Mouse (Mus musculus) neural tube, embryonic 11.5 days (tissue): ENCODE results near the gene Churc1. TPM values are rescaled to one million over a fixed set of nuclear protein-coding genes. Genes with fewer than 3 reads are reported as not detected.
"Not testable (repeated sequence)": the region's sequence is repeated elsewhere in the genome, so short reads cannot be mapped to it uniquely, and the experiment has no call there.

Experiments
- ATAC-seq: fragments of 200-750 bp; cut with Nextera tagmentation; 2 replicates; pipeline ENCODE4 v1.8.0; 2017; ENCODE audit warnings: moderate number of reproducible peaks, mild to moderate bottlenecking, moderate TSS enrichment, moderate library complexity; ENCODE audit not compliant: insufficient read depth, low FRiP score, low TSS enrichment
- DNase-seq: peaks from one replicate; pipeline ENCODE4 v3.0.0-alpha.2; 2015; ENCODE audit warnings: low spot score
- H3K27ac ChIP-seq: fragments of 300-500 bp; sonication (generic); 2 replicates; pipeline ENCODE4 v1.5.1; 2014; ENCODE audit warnings: low read depth, mild to moderate bottlenecking, low read length
- H3K27me3 ChIP-seq: fragments of 300-500 bp; sonication (generic); 2 replicates; pipeline ENCODE4 v1.6.1; 2014; ENCODE audit warnings: mild to moderate bottlenecking, low read length, mixed read lengths; ENCODE audit not compliant: control insufficient read depth, insufficient read depth
- H3K36me3 ChIP-seq: fragments of 300-500 bp; sonication (generic); 2 replicates; pipeline ENCODE4 v1.6.1; 2014; ENCODE audit warnings: mild to moderate bottlenecking, low read length, moderate library complexity, mixed read lengths; ENCODE audit not compliant: control insufficient read depth, insufficient read depth
- H3K4me1 ChIP-seq: fragments of 300-500 bp; sonication (generic); 2 replicates; pipeline ENCODE4 v1.6.1; 2014; ENCODE audit warnings: low read length, mixed read lengths; ENCODE audit not compliant: control insufficient read depth, insufficient read depth
- H3K4me2 ChIP-seq: fragments of 300-500 bp; sonication (generic); 2 replicates; pipeline ENCODE4 v1.6.1; 2014; ENCODE audit warnings: low read depth, mild to moderate bottlenecking, moderate library complexity
- H3K4me3 ChIP-seq: fragments of 300-500 bp; sonication (generic); 2 replicates; pipeline ENCODE4 v1.5.1; 2014; ENCODE audit warnings: low read depth, low read length
- H3K9ac ChIP-seq: fragments of 300-500 bp; sonication (generic); 2 replicates; pipeline ENCODE4 v1.6.1; 2014; ENCODE audit warnings: mild to moderate bottlenecking, low read length
- H3K9me3 ChIP-seq: fragments of 300-500 bp; sonication (generic); 2 replicates; pipeline ENCODE4 v1.6.1; 2016; ENCODE audit warnings: low read length; ENCODE audit not compliant: control insufficient read depth
- WGBS: fragments of 180-500 bp; shearing (Covaris S2); extraction: QIAGEN DNeasy Blood & Tissue Kit; methylation state at CpG from one replicate; pipeline ENCODE4 v1.1.7; 2014; 5-methylcytosine and 5-hydroxymethylcytosine counted together
- polyA plus RNA-seq: library from polyadenylated mRNA; unstranded; fragments of >200 nt; fragmentation: Nextera tagmentation; extraction: Ambion mirVana; gene quantifications from 2 replicates; pipeline ENCODE4 v1.2.1, GENCODE M21; 2014

The Churc1 gene
- polyA plus RNA-seq, 1 experiment from 2014 or later: 105 TPM

DNA sequence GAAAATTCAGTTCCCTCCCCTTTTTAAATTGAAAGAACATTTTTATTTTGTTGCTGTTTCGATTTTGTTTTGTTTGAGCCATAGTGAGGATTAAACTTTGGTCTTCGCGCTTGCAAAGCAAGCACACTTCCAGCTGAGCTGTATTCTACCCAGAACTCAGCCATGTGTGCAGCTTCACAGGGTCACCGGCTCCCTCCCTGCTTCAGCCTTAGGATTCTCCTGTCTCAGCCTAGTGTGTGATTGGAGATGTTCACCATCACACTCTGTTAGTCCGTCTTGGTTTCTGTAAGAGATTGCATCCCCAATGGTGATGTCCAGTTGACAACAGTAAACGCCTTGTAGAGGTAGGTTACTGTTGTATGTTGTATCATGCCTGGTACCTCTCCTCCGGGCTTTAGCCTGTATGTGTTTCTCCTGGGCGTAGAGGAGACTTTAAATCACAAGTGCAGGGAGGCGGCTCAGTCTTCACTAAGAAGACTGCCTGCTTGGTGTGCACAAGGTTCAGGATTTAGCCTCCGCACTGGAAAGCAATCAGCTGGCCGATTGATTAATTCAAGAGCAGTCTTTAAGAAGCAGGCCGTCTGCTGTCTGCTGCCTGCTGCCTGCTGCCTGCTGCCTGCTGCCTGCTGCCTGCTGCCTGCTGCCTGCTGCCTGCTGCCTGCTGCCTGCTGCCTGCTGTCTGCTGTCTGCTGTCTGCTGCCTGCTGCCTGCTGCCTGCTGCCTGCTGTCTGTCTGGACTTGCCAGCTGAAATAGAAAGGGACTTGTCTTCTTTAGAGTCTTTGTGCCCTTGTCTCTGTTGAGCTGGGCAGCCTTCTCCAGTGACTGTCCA is 15.5 kb downstream of the Churc1 start:
- no peaks in the 10 kb centered on the region for H3K9me3 ChIP-seq
- DNase-seq (no peak), ATAC-seq (no peak)
- no peaks in the 10 kb centered on the region for H3K4me1 ChIP-seq
- no peak overlapping the region for H3K4me2 ChIP-seq
- H3K9ac ChIP-seq: no peak overlapping the region
- H3K36me3 ChIP-seq: no peaks in the 10 kb centered on the region
- no peak overlapping the region for H3K4me3 ChIP-seq
- 76% methylated on average over 12 of the region's 12 CpGs for WGBS
- H3K27me3 ChIP-seq: no peaks in the 10 kb centered on the region
- no peak overlapping the region for H3K27ac ChIP-seq

- H3K27ac ChIP-seq: no peak overlapping the region
- WGBS: 74% methylated on average over 10 of the region's 10 CpGs
These were observed 18.8 kb downstream of the Churc1 start for GRCm38 (mm10) chr12:76784056-76784619.

DNA sequence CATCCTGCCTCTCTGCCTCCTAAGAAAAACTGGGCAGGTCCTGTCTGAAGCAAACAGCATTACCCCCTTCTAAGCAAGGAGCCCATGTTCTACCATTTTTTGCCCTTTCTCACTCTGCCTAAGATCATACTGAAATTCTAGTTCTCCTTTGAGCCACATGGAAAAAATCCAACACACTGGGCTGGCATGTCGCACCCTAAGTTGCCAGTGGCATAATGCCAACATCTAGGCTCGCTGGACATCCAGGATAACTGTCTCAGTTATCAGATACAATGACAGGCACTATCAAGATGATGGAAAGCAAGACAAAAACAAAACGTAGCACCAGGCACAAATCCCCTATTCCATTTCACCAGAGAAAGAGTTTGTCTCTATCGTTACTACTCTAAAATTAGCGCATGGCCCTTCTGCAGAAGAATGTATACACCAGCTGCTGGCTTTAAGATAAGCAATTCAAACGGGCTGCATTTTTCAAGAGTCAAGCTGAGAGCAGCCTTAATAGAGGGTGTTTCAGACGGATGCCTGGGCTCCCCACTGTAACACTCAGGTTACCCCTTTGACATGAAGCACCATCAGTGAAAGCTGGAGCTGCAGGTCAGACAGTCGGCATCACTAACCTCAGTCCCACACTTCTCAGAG is 25.2 kb downstream of the Churc1 start:
- Histone ChIP-seq H3K9me3 (no peaks in the 10 kb centered on the region), H3K27ac (no peak overlapping the region), H3K4me1 (no peaks in the 10 kb centered on the region), H3K4me3 (no peak overlapping the region), H3K4me2 (no peak overlapping the region), H3K9ac (no peak overlapping the region), H3K36me3 (no peaks in the 10 kb centered on the region), H3K27me3 (no peaks in the 10 kb centered on the region)
- DNase-seq (no peak), ATAC-seq (no peak)
- WGBS: 80% methylated on average over 8 of the region's 8 CpGs

More at GRCm38 (mm10) chr12:76784056-76784619, 18.8 kb downstream of the Churc1 start:
- no peak overlapping the region for H3K9ac ChIP-seq
- no peak overlapping the region for H3K4me2 ChIP-seq
- H3K9me3 ChIP-seq: no peaks in the 10 kb centered on the region
- ATAC-seq (no peak), DNase-seq (no peak)
- H3K27me3 ChIP-seq: no peaks in the 10 kb centered on the region
- no peaks in the 10 kb centered on the region for H3K36me3 ChIP-seq
- H3K4me3 ChIP-seq: no peak overlapping the region
- H3K4me1 ChIP-seq: no peaks in the 10 kb centered on the region

GRCm38 (mm10) chr12:76792540-76792939 is 27.2 kb downstream of the Churc1 start:
- H3K4me2 ChIP-seq, ATAC-seq, H3K4me3 ChIP-seq, H3K36me3 ChIP-seq, H3K9ac ChIP-seq, H3K9me3 ChIP-seq, DNase-seq, H3K27ac ChIP-seq, H3K27me3 ChIP-seq, H3K4me1 ChIP-seq: not testable (repeated sequence)
- 51% methylated on average over 14 of the region's 14 CpGs for WGBS

DNA sequence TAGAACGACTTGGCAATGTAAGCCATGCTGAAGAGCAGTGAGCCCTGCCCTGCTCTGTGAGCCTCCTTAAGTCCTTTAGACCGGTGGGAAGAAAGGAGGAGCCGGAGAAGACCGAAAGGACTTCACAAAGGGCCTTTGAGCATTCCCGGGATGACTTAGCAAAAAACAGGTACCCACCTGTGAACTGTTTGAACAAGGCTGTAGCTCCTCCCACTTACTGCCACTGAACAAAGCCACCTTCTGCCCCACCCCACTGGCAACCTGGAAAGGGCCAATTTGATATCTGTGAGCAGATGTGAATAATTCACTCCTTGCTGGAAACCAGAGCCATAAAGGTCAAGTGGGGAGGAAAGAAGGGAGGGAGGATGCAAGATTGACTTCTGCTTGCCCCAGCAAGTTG is 30.0 kb downstream of the Churc1 start, which contains the start of gene Gpx2:
TSS of gene Gpx2 (minus strand) at position 205 of the 400 bp plus-strand sequence.
- Histone ChIP-seq H3K4me1 (no peaks in the 10 kb centered on the region), H3K9me3 (no peaks in the 10 kb centered on the region), H3K27me3 (no peaks in the 10 kb centered on the region), H3K4me3 (no peak within 1 kb of the TSS), H3K36me3 (no peaks in the 10 kb centered on the region), H3K9ac (no peak within 1 kb of the TSS), H3K27ac (no peak within 1 kb of the TSS), H3K4me2 (no peak within 1 kb of the TSS)
- DNase-seq (no peak), ATAC-seq (no peak)
- WGBS: 73% methylated on average over 5 of the region's 5 CpGs

DNA sequence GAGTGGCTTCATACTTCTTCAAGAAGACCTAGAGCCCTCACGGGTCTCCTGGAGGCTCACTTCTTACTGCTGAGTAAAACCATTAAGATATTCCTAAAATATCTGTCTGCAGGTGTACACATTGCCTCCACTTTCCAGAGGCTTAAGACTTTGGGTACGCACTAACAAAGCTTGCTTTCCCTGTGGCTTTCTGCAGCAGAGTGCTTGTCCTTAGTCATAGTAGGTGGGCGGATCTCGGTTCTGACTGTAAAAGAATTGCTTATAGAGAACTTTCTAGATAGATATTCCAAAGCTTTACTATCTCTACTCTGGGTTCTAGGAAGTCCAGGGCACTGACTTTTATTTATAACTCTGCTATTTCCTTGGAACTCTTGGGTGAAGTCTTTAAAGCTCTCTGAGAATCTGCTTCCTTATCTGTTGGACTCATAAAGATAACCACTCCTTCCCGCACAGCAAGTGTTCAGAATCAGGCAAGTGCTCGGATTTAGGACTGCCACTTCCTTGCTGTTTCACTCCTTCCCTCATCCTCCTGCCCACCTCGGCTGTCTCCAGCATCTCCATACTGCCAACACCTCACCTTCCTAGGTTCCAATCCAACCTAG is 31.7 kb downstream of the Churc1 start:
- H3K4me2 ChIP-seq: no peak overlapping the region
- no peak overlapping the region for H3K4me3 ChIP-seq
- no peak for ATAC-seq
- H3K9me3 ChIP-seq: no peaks in the 10 kb centered on the region
- no peaks in the 10 kb centered on the region for H3K4me1 ChIP-seq
- no peak overlapping the region for H3K9ac ChIP-seq
- no peak overlapping the region for H3K27ac ChIP-seq
- DNase-seq: no peak
- H3K36me3 ChIP-seq: no peaks in the 10 kb centered on the region
- H3K27me3 ChIP-seq: no peaks in the 10 kb centered on the region
- 90% methylated on average over 7 of the region's 7 CpGs for whole genome bisulfite sequencing

GRCm38 (mm10) chr12:76798008-76798720 is 32.8 kb downstream of the Churc1 start:
- WGBS: 67% methylated on average over 5 of the region's 5 CpGs
- no peak overlapping the region for H3K27ac ChIP-seq

GRCm38 (mm10) chr12:76803028-76803427 is 37.7 kb downstream of the Churc1 start:
- Histone ChIP-seq H3K36me3 (no peaks in the 10 kb centered on the region), H3K4me3 (no peak overlapping the region), H3K27ac (no peak overlapping the region), H3K4me1 (no peaks in the 10 kb centered on the region), H3K9ac (no peak overlapping the region), H3K4me2 (no peak overlapping the region), H3K9me3 (no peaks in the 10 kb centered on the region), H3K27me3 (no peaks in the 10 kb centered on the region)
- DNase-seq (no peak), ATAC-seq (no peak)
- 89% methylated on average over 10 of the region's 10 CpGs for WGBS

More at GRCm38 (mm10) chr12:76798008-76798720, 32.8 kb downstream of the Churc1 start:
- H3K9ac ChIP-seq: no peak overlapping the region
- no peaks in the 10 kb centered on the region for H3K9me3 ChIP-seq
- ATAC-seq: no peak
- H3K4me1 ChIP-seq: no peaks in the 10 kb centered on the region
- H3K4me3 ChIP-seq: no peak overlapping the region
- no peak for DNase-seq
- H3K4me2 ChIP-seq: no peak overlapping the region
- no peaks in the 10 kb centered on the region for H3K36me3 ChIP-seq
- H3K27me3 ChIP-seq: no peaks in the 10 kb centered on the region
